Mouse (Mus musculus) myocyte (in vitro differentiated cells): Measurements from ENCODE around the gene Fbxw27.

Experiments
- CEBPB ChIP-seq: IDR thresholded peaks from 2 replicates; pipeline ENCODE4 v1.6.1; 2011; ENCODE audit warnings: mild to moderate bottlenecking, moderate library complexity; ENCODE audit not compliant: poor library complexity, insufficient read depth, severe bottlenecking
- E2F4 ChIP-seq: IDR thresholded peaks from one replicate; pipeline ENCODE4 v1.6.1; 2011; ENCODE audit warnings: mild to moderate bottlenecking, control low read depth, moderate library complexity; ENCODE audit not compliant: insufficient read depth
- MAX ChIP-seq: IDR thresholded peaks from one replicate; pipeline ENCODE4 v1.6.1; 2011; ENCODE audit warnings: low read depth, mild to moderate bottlenecking, control low read depth
- MYOD1 ChIP-seq, 3 experiments: IDR thresholded peaks; one replicate each; pipeline ENCODE4 v1.6.1; 2011; ENCODE audit warnings: control low read depth in 2 of 3, low read depth in 2 of 3, mild to moderate bottlenecking in 2 of 3, moderate library complexity in 1 of 3; ENCODE audit not compliant: insufficient read length in 2 of 3, control insufficient read depth in 1 of 3
- MYOG ChIP-seq, 3 experiments: IDR thresholded peaks; one replicate each; pipeline ENCODE4 v1.6.1; 2011; ENCODE audit warnings: control low read depth in 2 of 3, low read depth in 2 of 3, mild to moderate bottlenecking in 2 of 3; ENCODE audit not compliant: insufficient read length in 2 of 3, control insufficient read depth in 1 of 3, insufficient read depth in 1 of 3
- POLR2A ChIP-seq: IDR thresholded peaks from one replicate; pipeline ENCODE4 v1.6.1; 2011; ENCODE audit warnings: low read depth, mild to moderate bottlenecking, control low read depth, moderate library complexity; ENCODE audit not compliant: insufficient read length
- POLR2AphosphoS2 ChIP-seq: IDR thresholded peaks from one replicate; pipeline ENCODE4 v1.6.1; 2011; ENCODE audit warnings: low read depth, control low read depth; ENCODE audit not compliant: insufficient read length
- REST ChIP-seq: IDR thresholded peaks from one replicate; pipeline ENCODE4 v1.6.1; 2011; ENCODE audit warnings: mild to moderate bottlenecking, control low read depth, moderate library complexity; ENCODE audit not compliant: insufficient read depth, insufficient read length
- SRF ChIP-seq: IDR thresholded peaks from one replicate; pipeline ENCODE4 v1.6.1; 2011; ENCODE audit warnings: low read depth; ENCODE audit not compliant: control insufficient read depth, insufficient read length
- TCF12 ChIP-seq: IDR thresholded peaks from one replicate; pipeline ENCODE4 v1.6.1; 2011; ENCODE audit warnings: mild to moderate bottlenecking, control low read depth; ENCODE audit not compliant: poor library complexity, insufficient read depth, severe bottlenecking
- TCF3 ChIP-seq: IDR thresholded peaks from one replicate; pipeline ENCODE4 v1.6.1; 2011; ENCODE audit warnings: low read depth, control low read depth; ENCODE audit not compliant: insufficient read length
- USF1 ChIP-seq: IDR thresholded peaks from one replicate; pipeline ENCODE4 v1.6.1; 2011; ENCODE audit warnings: low read depth, mild to moderate bottlenecking, control low read depth, moderate library complexity

GRCm38 (mm10) chr9:109825739-109826138 is 35.3 kb upstream of the Fbxw27 start:
- TF ChIP-seq POLR2A (no peak), CEBPB (no peak), TCF12 (no peak), MYOD1 (IDR thresholded peaks at IDR 0.05; ENCODE audit: control insufficient read depth in 1 of 3, insufficient read length in 2 of 3, low read depth in 2 of 3) (no peak), MAX (no peak), USF1 (no peak), TCF3 (no peak), MYOG (IDR thresholded peaks at IDR 0.05; ENCODE audit: control insufficient read depth in 1 of 3, insufficient read depth in 1 of 3, insufficient read length in 2 of 3, low read depth in 2 of 3) (no peak), POLR2AphosphoS2 (no peak), REST (no peak), E2F4 (no peak), SRF (no peak)
